Mouse (Mus musculus): ENCODE data around the gene Gipr. TPM values are rescaled to one million over a fixed set of nuclear protein-coding genes. Genes with fewer than 3 reads are reported as not detected.
A peak's percentile ranks its signal among the peaks of the same experiment; 100 is the strongest.
"Not testable (repeated sequence)": the region's sequence is repeated elsewhere in the genome, so short reads cannot be mapped to it uniquely, and the experiment has no call there.

Gipr gene
- polyA plus RNA-seq, 1 experiment from 2014 or later, result 0.22 TPM

DNA sequence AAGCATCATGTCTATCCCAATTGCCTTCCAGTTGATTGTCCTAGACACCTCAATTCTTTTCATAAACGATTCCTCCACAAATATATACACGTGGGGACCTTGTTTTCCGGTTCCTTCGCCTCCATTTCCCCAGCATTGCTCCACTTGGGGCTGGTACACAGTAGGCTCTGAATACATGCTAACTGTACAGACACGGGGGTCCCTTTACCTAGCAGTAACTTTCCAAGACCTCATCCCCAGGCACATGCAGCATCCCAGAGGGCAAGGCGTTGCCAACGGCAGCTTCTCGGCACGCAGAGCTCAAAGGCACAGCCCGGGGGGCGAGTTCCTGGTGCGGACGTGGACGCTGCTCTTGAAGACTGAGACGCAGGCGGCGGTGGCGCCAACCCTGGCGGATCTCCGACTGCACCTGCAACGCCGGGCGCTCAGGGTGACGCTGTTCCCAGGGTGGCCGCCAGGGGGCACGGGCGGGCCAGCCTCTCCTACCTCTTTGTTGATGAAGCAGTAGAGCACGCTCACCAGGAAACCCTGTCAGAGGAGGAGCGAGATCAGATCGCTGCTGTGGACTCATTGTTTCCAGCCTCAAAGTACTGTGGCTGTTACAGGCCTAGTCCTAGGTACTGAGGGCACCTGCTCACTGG, 8.6 kb downstream of the Gipr start:
- peaks cover 42% of the 10 kb centered on the region for H3K27me3 ChIP-seq (ENCODE audit: poor library complexity, severe bottlenecking)
- H3K9me3 ChIP-seq, result no peaks in the 10 kb centered on the region
- peaks cover 38% of the 10 kb centered on the region for H3K36me3 ChIP-seq (replicated peaks)
- H3K27ac ChIP-seq, result peak overlapping the region; percentile 76
- peaks cover 28% of the 10 kb centered on the region for H3K4me1 ChIP-seq
- DNase-seq (ENCODE audit: extremely low spot score, low spot score), result peak; percentile 89
- peak overlapping the region; percentile 38 for H3K4me3 ChIP-seq
- WGBS, result 7% methylated on average over 30 of the region's 30 CpGs

- peaks cover 51% of the 10 kb centered on the region for H3K36me3 ChIP-seq (replicated peaks)
- H3K4me1 ChIP-seq, result peaks cover 31% of the 10 kb centered on the region
- WGBS, result 64% methylated on average over 13 of the region's 13 CpGs
Measured at GRCm38 (mm10) chr7:19155825-19156475, 10.0 kb downstream of the Gipr start.

DNA sequence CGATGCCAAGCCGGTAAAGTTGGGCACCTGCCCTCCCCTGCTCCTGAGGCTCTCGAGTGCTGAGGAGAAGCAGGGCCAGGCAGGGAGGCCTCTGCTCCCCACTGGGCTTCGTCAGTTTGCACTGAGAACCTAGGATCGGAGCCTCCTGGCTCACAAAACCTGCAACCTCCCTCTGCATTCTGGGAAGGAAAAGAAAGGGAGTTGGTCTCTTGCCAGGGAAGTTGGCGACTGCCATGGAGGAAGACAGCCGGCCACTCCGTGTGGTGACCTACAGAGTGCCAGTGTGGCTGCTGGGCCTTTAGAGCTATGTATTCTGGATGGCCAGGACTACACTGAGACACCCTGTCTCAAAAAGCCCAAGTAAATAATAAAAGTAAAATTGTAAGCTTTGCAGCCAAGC, 11.1 kb downstream of the Gipr start:
- no peak for DNase-seq (ENCODE audit: extremely low spot score, low spot score)
- no peak overlapping the region for H3K27ac ChIP-seq
- no peak overlapping the region for H3K4me3 ChIP-seq
- H3K27me3 ChIP-seq (ENCODE audit: poor library complexity, severe bottlenecking), result peaks cover 21% of the 10 kb centered on the region
- H3K9me3 ChIP-seq, result no peaks in the 10 kb centered on the region
- peaks cover 52% of the 10 kb centered on the region for H3K36me3 ChIP-seq (replicated peaks)
- peaks cover 31% of the 10 kb centered on the region for H3K4me1 ChIP-seq
- 85% methylated on average over 8 of the region's 8 CpGs for WGBS

More at GRCm38 (mm10) chr7:19155825-19156475, 10.0 kb downstream of the Gipr start:
- Histone ChIP-seq H3K4me3 (no peak overlapping the region), H3K27me3 (ENCODE audit: poor library complexity, severe bottlenecking) (peaks cover 33% of the 10 kb centered on the region), H3K9me3 (no peaks in the 10 kb centered on the region), H3K27ac (no peak overlapping the region)
- no peak for DNase-seq (ENCODE audit: extremely low spot score, low spot score)

GRCm38 (mm10) chr7:19151121-19151520, 14.8 kb downstream of the Gipr start:
- not testable (repeated sequence) for H3K27me3 ChIP-seq (ENCODE audit: poor library complexity, severe bottlenecking)

GRCm38 (mm10) chr7:19149626-19150025, 16.3 kb downstream of the Gipr start, which contains the start of gene Snrpd2:
Gene Snrpd2, plus strand, starts transcription at chr7:19149722.
- under 1% methylated on average over 24 of the region's 24 CpGs for WGBS

More at GRCm38 (mm10) chr7:19151121-19151520, 14.8 kb downstream of the Gipr start:
- Histone ChIP-seq H3K4me3 (peak overlapping the region; percentile 89; the same call in 1 of the 2 replicates), H3K4me1 (peaks cover 33% of the 10 kb centered on the region), H3K36me3 (replicated peaks) (peaks cover 56% of the 10 kb centered on the region)
- WGBS, result 93% methylated on average over 10 of the region's 10 CpGs
- not testable (repeated sequence) for H3K27ac ChIP-seq; DNase-seq (ENCODE audit: extremely low spot score, low spot score); H3K9me3 ChIP-seq

GRCm38 (mm10) chr7:19148875-19149541, 16.9 kb downstream of the Gipr start, which contains the start of gene Qpctl:
Gene Qpctl, minus strand, starts transcription at chr7:19149291.
- DNase-seq (ENCODE audit: extremely low spot score, low spot score), result peak; percentile 96
- no peaks in the 10 kb centered on the region for H3K9me3 ChIP-seq
- H3K4me3 ChIP-seq, result peak within 1 kb of the TSS; percentile 89
- H3K36me3 ChIP-seq (replicated peaks), result peaks cover 45% of the 10 kb centered on the region
- H3K27me3 ChIP-seq (ENCODE audit: poor library complexity, severe bottlenecking), result no peaks in the 10 kb centered on the region
- WGBS, result under 1% methylated on average over 43 of the region's 43 CpGs
- H3K27ac ChIP-seq, result peak within 1 kb of the TSS; percentile 86
- H3K4me1 ChIP-seq, result peaks cover 30% of the 10 kb centered on the region

More at GRCm38 (mm10) chr7:19149626-19150025, 16.3 kb downstream of the Gipr start, which contains the start of gene Snrpd2:
- DNase-seq (ENCODE audit: extremely low spot score, low spot score), result peak; percentile 99
- Histone ChIP-seq H3K27me3 (ENCODE audit: poor library complexity, severe bottlenecking) (no peaks in the 10 kb centered on the region), H3K27ac (peak within 1 kb of the TSS; percentile 86), H3K4me1 (peaks cover 30% of the 10 kb centered on the region), H3K9me3 (no peaks in the 10 kb centered on the region), H3K4me3 (peak within 1 kb of the TSS; percentile 89), H3K36me3 (replicated peaks) (peaks cover 49% of the 10 kb centered on the region)

- peaks cover 38% of the 10 kb centered on the region for H3K36me3 ChIP-seq (replicated peaks)
- H3K9me3 ChIP-seq, result no peaks in the 10 kb centered on the region
- H3K4me1 ChIP-seq, result peaks cover 30% of the 10 kb centered on the region
- no peak for DNase-seq (ENCODE audit: extremely low spot score, low spot score)
- no peaks in the 10 kb centered on the region for H3K27me3 ChIP-seq (ENCODE audit: poor library complexity, severe bottlenecking)
- H3K27ac ChIP-seq, result peak overlapping the region; percentile 86
- H3K4me3 ChIP-seq, result peak overlapping the region; percentile 89
- 21% methylated on average over 20 of the region's 20 CpGs for WGBS
Measured at GRCm38 (mm10) chr7:19148180-19148874, 17.6 kb downstream of the Gipr start.

DNA sequence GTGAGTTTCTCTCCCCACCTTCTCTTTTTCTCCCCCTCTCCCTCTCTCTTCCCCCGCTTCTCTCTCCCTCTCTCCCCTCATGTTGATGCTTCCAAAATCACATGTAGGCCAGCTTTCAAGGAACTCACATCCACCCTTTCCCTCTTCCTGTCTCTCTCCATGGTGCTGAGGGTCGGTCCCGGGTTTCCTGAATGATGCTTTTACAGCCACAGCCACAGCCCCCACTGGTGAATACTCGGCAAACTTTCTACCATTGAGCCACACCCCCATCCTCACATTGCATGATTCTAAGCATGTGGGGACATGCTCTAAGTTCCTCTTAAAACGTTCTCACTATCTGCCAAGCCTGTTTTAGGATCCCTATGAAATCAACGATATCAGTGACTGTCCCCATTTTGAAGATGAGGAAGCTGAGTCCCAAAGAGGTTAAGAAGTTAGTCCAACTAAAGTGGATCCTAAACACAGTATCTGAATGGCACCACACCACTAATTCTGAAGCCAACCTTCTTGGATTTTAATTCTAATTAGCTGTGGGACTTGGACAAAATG, 18.4 kb downstream of the Gipr start:
- no peak for DNase-seq (ENCODE audit: extremely low spot score, low spot score)
- peak overlapping the region; percentile 89; the same call in 1 of the 2 replicates for H3K4me3 ChIP-seq
- H3K9me3 ChIP-seq, result no peaks in the 10 kb centered on the region
- H3K27ac ChIP-seq, result no peak overlapping the region
- WGBS, result 64% methylated on average over 6 of the region's 6 CpGs
- H3K36me3 ChIP-seq (replicated peaks), result peaks cover 36% of the 10 kb centered on the region
- peaks cover 30% of the 10 kb centered on the region for H3K4me1 ChIP-seq
- H3K27me3 ChIP-seq (ENCODE audit: poor library complexity, severe bottlenecking), result no peaks in the 10 kb centered on the region

DNA sequence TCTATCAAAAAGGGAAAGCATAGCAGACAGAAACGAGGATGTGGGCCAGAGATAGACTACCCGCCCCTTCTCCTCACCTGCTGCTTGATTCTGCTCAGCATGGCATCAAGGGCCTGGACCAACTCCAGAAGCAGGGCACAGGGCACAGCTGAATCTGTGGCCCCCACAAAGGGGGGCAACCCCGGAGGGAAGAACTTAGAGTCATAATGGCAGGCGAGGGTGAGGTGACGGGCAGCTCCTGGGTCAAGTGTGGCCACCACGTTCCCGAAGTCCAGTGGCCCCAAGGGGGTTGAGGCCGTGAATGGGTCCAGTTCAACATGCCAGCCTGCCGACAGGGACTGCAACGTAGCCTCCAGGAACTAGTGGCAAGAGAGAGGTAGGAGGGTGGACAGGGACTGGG, 19.1 kb downstream of the Gipr start:
- Histone ChIP-seq H3K9me3 (no peaks in the 10 kb centered on the region), H3K27me3 (ENCODE audit: poor library complexity, severe bottlenecking) (no peaks in the 10 kb centered on the region), H3K36me3 (replicated peaks) (peaks cover 30% of the 10 kb centered on the region), H3K27ac (no peak overlapping the region), H3K4me3 (no peak overlapping the region), H3K4me1 (peaks cover 30% of the 10 kb centered on the region)
- no peak for DNase-seq (ENCODE audit: extremely low spot score, low spot score)
- WGBS, result 87% methylated on average over 10 of the region's 10 CpGs

GRCm38 (mm10) chr7:19137380-19137779, 28.5 kb downstream of the Gipr start:
- peaks cover 77% of the 10 kb centered on the region for H3K36me3 ChIP-seq (replicated peaks)
- H3K27me3 ChIP-seq (ENCODE audit: poor library complexity, severe bottlenecking), result no peaks in the 10 kb centered on the region
- DNase-seq (ENCODE audit: extremely low spot score, low spot score), result no peak
- H3K4me3 ChIP-seq, result no peak overlapping the region
- H3K4me1 ChIP-seq, result no peaks in the 10 kb centered on the region
- 59% methylated on average over 5 of the region's 5 CpGs for WGBS
- H3K9me3 ChIP-seq, result no peaks in the 10 kb centered on the region
- no peak overlapping the region for H3K27ac ChIP-seq

DNA sequence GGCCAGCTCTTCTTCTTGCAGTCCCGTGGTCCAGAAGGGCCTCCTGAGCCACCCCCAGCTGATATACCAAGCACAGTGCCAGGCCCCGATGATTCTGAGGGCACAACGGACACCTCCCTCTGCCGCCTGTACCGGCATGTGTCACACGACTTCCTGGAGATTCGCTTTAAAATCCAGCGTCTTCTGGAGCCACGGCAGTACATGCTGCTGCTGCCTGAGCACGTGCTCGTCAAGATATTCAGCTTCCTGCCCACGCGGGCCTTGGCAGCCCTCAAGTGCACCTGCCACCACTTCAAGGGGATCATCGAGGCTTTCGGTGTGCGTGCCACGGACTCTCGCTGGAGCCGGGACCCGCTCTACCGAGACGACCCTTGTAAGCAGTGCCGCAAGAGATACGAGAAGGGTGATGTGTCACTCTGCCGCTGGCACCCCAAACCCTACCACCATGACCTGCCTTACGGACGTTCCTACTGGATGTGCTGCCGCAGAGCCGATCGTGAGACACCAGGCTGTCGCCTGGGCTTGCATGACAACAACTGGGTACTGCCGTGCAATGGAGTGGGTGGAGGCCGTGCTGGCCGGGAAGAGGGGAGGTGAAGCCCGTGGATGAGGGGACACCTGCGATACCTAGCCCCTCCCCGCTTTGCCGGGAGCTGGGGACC, 29.1 kb downstream of the Gipr start:
- Histone ChIP-seq H3K27me3 (ENCODE audit: poor library complexity, severe bottlenecking) (no peaks in the 10 kb centered on the region), H3K4me3 (no peak overlapping the region), H3K9me3 (no peaks in the 10 kb centered on the region), H3K27ac (no peak overlapping the region), H3K36me3 (replicated peaks) (peaks cover 77% of the 10 kb centered on the region), H3K4me1 (peaks cover 3% of the 10 kb centered on the region)
- DNase-seq (ENCODE audit: extremely low spot score, low spot score), result no peak
- WGBS, result 94% methylated on average over 38 of the region's 38 CpGs

DNA sequence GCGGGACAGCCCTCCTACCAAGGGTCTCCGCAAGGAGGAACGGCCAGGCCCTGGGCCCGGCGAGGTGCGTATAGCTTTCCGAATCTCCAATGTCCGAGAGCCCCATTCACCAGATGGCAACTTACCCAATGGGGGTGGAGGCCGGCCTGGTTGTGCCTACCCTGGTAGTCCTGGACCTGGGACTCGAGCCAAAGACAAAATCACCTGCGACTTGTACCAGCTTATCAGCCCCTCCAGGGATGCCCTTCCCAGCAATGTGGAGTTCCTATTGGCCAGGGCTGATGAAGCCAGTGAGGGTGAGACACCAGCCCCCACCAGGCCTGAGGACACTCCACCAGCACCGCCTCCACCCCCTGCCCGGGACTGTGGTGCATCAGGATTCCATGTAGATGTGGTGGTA, 29.8 kb downstream of the Gipr start:
- 96% methylated on average over 13 of the region's 13 CpGs for WGBS
- no peaks in the 10 kb centered on the region for H3K27me3 ChIP-seq (ENCODE audit: poor library complexity, severe bottlenecking)
- H3K9me3 ChIP-seq, result no peaks in the 10 kb centered on the region
- peaks cover 72% of the 10 kb centered on the region for H3K36me3 ChIP-seq (replicated peaks)
- no peak for DNase-seq (ENCODE audit: extremely low spot score, low spot score)
- no peak overlapping the region for H3K4me3 ChIP-seq
- H3K4me1 ChIP-seq, result peaks cover 7% of the 10 kb centered on the region
- H3K27ac ChIP-seq, result no peak overlapping the region

Measured in forebrain, embryonic 10.5 days (tissue).